In the genomic region with DNA sequence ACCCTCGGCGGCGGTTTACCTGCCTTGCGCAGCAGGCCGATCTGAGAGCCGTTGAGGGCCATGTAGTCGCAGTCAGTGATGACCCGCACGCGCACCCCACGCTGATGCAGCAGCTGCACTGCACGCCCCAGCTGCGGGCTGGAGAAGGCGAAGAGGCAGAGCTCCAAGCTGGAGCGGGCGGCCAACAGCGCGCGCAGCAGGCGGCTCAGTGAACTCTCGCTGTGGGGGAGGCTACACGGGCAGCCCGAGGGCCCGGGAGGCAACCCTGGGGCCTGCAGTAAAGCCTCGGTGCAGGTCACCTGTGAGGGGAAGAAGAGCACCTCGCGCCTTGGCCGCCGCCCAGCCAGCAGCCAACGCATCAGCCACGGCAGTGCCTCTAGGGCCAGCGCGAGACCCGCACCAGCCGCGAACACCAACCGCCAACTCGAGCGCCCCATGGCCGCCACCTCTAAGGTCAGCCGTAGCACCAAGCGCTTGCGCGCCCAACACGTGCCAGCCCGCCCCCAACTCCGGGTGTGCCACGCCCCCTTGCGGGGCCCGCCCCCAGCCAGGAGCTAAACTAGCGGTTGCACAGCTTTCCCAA, we compare ENCODE assay signal across 8 mouse cellular contexts. TPM values are rescaled to one million over a fixed set of nuclear protein-coding genes. Genes with fewer than 3 reads are reported as not detected.
DNase-seq lines count a peak whose midpoint lies in the region; ATAC-seq and TF ChIP-seq lines count a peak whose summit lies in the region.

Pld6 (minus strand) TSS at position 447 of the 583 bp plus-strand sequence.

- no peaks in the 10 kb centered on the region for H3K9me3 ChIP-seq in heart, embryonic 11.5 days (replicated peaks; ENCODE audit: control insufficient read depth, low read length)
- no peaks in the 10 kb centered on the region for H3K9me3 ChIP-seq in kidney, embryonic 14.5 days (ENCODE audit: control insufficient read depth, low read length)
- H3K9me3 ChIP-seq in lung, postnatal 0 days (ENCODE audit: low read length), result no peaks in the 10 kb centered on the region

- 1% methylated on average over 51 of the region's 51 CpGs for WGBS in heart, embryonic 11.5 days (ENCODE audit: insufficient replicate concordance)
- WGBS in kidney, embryonic 14.5 days, result under 1% methylated on average over 51 of the region's 51 CpGs
- 2% methylated on average over 51 of the region's 51 CpGs for WGBS in lung, postnatal 0 days
- WGBS in olfactory bulb, adult 2 months, result 1% methylated on average over 51 of the region's 51 CpGs

- peaks cover 6% of the 10 kb centered on the region; the same call in 1 of the 2 replicates for H3K4me1 ChIP-seq in heart, embryonic 11.5 days (ENCODE audit: control insufficient read depth, insufficient read depth, low read length)
- H3K4me1 ChIP-seq in kidney, embryonic 14.5 days (ENCODE audit: control insufficient read depth, insufficient read depth, low read length), result peaks cover 5% of the 10 kb centered on the region
- H3K4me1 ChIP-seq in lung, postnatal 0 days (ENCODE audit: insufficient read depth, low read depth, low read length), result peaks cover 14% of the 10 kb centered on the region
- H3K4me1 ChIP-seq in olfactory bulb, adult 2 months (ENCODE audit: control insufficient read depth, insufficient read depth, low read length), result peaks cover 14% of the 10 kb centered on the region; the same call in 1 of the 2 replicates

- TF ChIP-seq CTCF in lung, postnatal 0 days (IDR thresholded peaks at IDR 0.05), result peak; percentile 22; the same call in 1 of the 2 replicates
- no peak for TF ChIP-seq CTCF in olfactory bulb, adult 2 months (IDR thresholded peaks at IDR 0.05; ENCODE audit: insufficient read depth, low read depth, low read length)

- ATAC-seq in heart, embryonic 11.5 days (replicated peaks; ENCODE audit: insufficient number of reproducible peaks, low FRiP score, low TSS enrichment), result peak; percentile 70
- ATAC-seq in kidney, embryonic 14.5 days (ENCODE audit: low FRiP score, low TSS enrichment), result peak; percentile 83
- peak; percentile 62 for ATAC-seq in lung, postnatal 0 days

- peak; percentile 42 to 56 for DNase-seq in cerebellum, postnatal 25 days
- DNase-seq in cerebellum, adult 11 months, result no peak
- peak; percentile 36 for DNase-seq in c-Kit-positive CD71-positive TER-119-positive erythroid progenitor cells, embryonic 14.5 days (ENCODE audit: low spot score)
- DNase-seq in lung, postnatal 0 days (ENCODE audit: low spot score), result peak; percentile 75
- peak; percentile 51 for DNase-seq in thymus, postnatal 0 days (ENCODE audit: low spot score)

- H3K9ac ChIP-seq in heart, embryonic 11.5 days (ENCODE audit: low read depth, low read length), result peak within 1 kb of the TSS; percentile 73
- H3K9ac ChIP-seq in kidney, embryonic 14.5 days (ENCODE audit: low read depth, low read length), result peak within 1 kb of the TSS; percentile 54
- peak within 1 kb of the TSS; percentile 2; the same call in 1 of the 2 replicates for H3K9ac ChIP-seq in lung, postnatal 0 days (replicated peaks; ENCODE audit: low read depth)

- H3K27ac ChIP-seq in heart, embryonic 11.5 days (ENCODE audit: low read depth, low read length), result no peak within 1 kb of the TSS
- H3K27ac ChIP-seq in kidney, embryonic 14.5 days (ENCODE audit: low read depth, low read length), result no peak within 1 kb of the TSS
- peak within 1 kb of the TSS; percentile 79 for H3K27ac ChIP-seq in lung, postnatal 0 days (ENCODE audit: low read length)
- H3K27ac ChIP-seq in olfactory bulb, adult 2 months (ENCODE audit: insufficient read depth, low read depth, low read length), result no peak within 1 kb of the TSS

- peak within 1 kb of the TSS; percentile 49 for H3K4me3 ChIP-seq in heart, embryonic 11.5 days (ENCODE audit: low read depth, low read length)
- H3K4me3 ChIP-seq in kidney, embryonic 14.5 days (ENCODE audit: low read length), result peak within 1 kb of the TSS; percentile 48
- peak within 1 kb of the TSS; percentile 30 for H3K4me3 ChIP-seq in lung, postnatal 0 days (ENCODE audit: low read depth, low read length)
- peak within 1 kb of the TSS; percentile 35 for H3K4me3 ChIP-seq in olfactory bulb, adult 2 months (ENCODE audit: insufficient read depth, low read depth, low read length)

- TF ChIP-seq EP300 in lung, postnatal 0 days (IDR thresholded peaks at IDR 0.05), result no peak

- no peak for TF ChIP-seq POLR2A in olfactory bulb, adult 2 months (IDR thresholded peaks at IDR 0.05; ENCODE audit: insufficient read depth, low read depth, low read length)

- peak within 1 kb of the TSS; percentile 99 for H3K4me2 ChIP-seq in heart, embryonic 11.5 days
- H3K4me2 ChIP-seq in kidney, embryonic 14.5 days (replicated peaks; ENCODE audit: low read depth, low read length), result peak within 1 kb of the TSS; percentile 94
- H3K4me2 ChIP-seq in lung, postnatal 0 days (replicated peaks; ENCODE audit: low read depth, low read length), result peak within 1 kb of the TSS; percentile 67

- H3K36me3 ChIP-seq in heart, embryonic 11.5 days (ENCODE audit: control insufficient read depth, insufficient read depth, low read length), result peaks cover 8% of the 10 kb centered on the region; the same call in 1 of the 2 replicates
- H3K36me3 ChIP-seq in kidney, embryonic 14.5 days (ENCODE audit: control insufficient read depth, insufficient read depth, low read length), result peaks cover 8% of the 10 kb centered on the region
- peaks cover 6% of the 10 kb centered on the region; the same call in 1 of the 2 replicates for H3K36me3 ChIP-seq in lung, postnatal 0 days (ENCODE audit: insufficient read depth, low read length)

- H3K27me3 ChIP-seq in heart, embryonic 11.5 days (ENCODE audit: control insufficient read depth, insufficient read depth, low read length), result no peaks in the 10 kb centered on the region
- H3K27me3 ChIP-seq in kidney, embryonic 14.5 days (ENCODE audit: control insufficient read depth, insufficient read depth, low read length), result no peaks in the 10 kb centered on the region
- H3K27me3 ChIP-seq in lung, postnatal 0 days (replicated peaks; ENCODE audit: insufficient read depth, low read length), result no peaks in the 10 kb centered on the region

RNA-seq across cellular contexts. Expression of gene Pld6, which starts in this region (rescaled TPM):
- 1.2 and 1.7 TPM in 2 replicates for polyA plus RNA-seq in heart, embryonic 11.5 days (2014; fragmentation: Nextera tagmentation; extraction: Ambion mirVana)
- polyA plus RNA-seq in kidney, embryonic 14.5 days (2014; fragmentation: Nextera tagmentation; extraction: Ambion mirVana), result 1.3 and 1.4 TPM in 2 replicates
- polyA plus RNA-seq in lung, postnatal 0 days (2015; fragmentation: Nextera tagmentation; extraction: Ambion mirVana), result 2.9 and 7.3 TPM in 2 replicates
- polyA plus RNA-seq in olfactory bulb, adult 2 months (2012; ENCODE audit: insufficient read depth, insufficient read length, low replicate concordance, missing spikeins), result not detected in 2 replicates
- polyA plus RNA-seq in thymus, postnatal 0 days (2015; fragmentation: Nextera tagmentation; extraction: Ambion mirVana), result 1.4 and 1.6 TPM in 2 replicates

Comparison
In these comparisons a context has a peak if more than half of its experiments do, and no peak if none do; other contexts are left out.
1. H3K9ac ChIP-seq: peak in every context shown above with its lines; median percentile 73 in heart, embryonic 11.5 days; 54 in kidney, embryonic 14.5 days; 2 in lung, postnatal 0 days.